Mouse (Mus musculus): ENCODE measurements around the gene Myt1l. TPM values are rescaled to one million over a fixed set of nuclear protein-coding genes. Genes with fewer than 3 reads are reported as not detected.

Gene Myt1l
- 100 to 1,000 TPM; 267 to 283 TPM for total RNA-seq (2021)

- peak; percentile 34 for DNase-seq
- intact Hi-C loops (cut with DNase I): loop anchor here (10.0 kb wide), 1 partner anchor 173 kb away; no protein-coding TSS in a partner anchor
Measured at GRCm38 (mm10) chr12:29528031-29528771, at the start of gene Myt1l. Gene Myt1l (plus strand): TSS chr12:29528384.

GRCm38 (mm10) chr12:29486424-29487035, 41.7 kb upstream of the Myt1l start:
- no peak for DNase-seq
- intact Hi-C loops (cut with DNase I): no loop called here

GRCm38 (mm10) chr12:29526236-29526644, 1.9 kb upstream of the Myt1l start:
- intact Hi-C loops (cut with DNase I): loop anchor here (10.0 kb wide), 1 partner anchor 171 kb away; no protein-coding TSS in a partner anchor
- DNase-seq: peak; percentile 55

GRCm38 (mm10) chr12:29527048-29527761, 979 bp upstream of the Myt1l start:
- intact Hi-C loops (cut with DNase I): loop anchor here (10.0 kb wide), 1 partner anchor 172 kb away; no protein-coding TSS in a partner anchor
- peak; percentile 79 for DNase-seq

GRCm38 (mm10) chr12:29530241-29530725, 2.1 kb downstream of the Myt1l start:
- DNase-seq: peak; percentile 45
- intact Hi-C loops (cut with DNase I): loop anchor here (10.0 kb wide), 3 partner anchors 245 to 825 kb away; no protein-coding TSS in a partner anchor

GRCm38 (mm10) chr12:29530823-29531222, 2.6 kb downstream of the Myt1l start:
- DNase-seq: no peak
- intact Hi-C loops (cut with DNase I): loop anchor here (10.0 kb wide), 3 partner anchors 246 to 826 kb away; no protein-coding TSS in a partner anchor

- intact Hi-C loops (cut with DNase I): loop anchor here (10.0 kb wide), 3 partner anchors 248 to 828 kb away; no protein-coding TSS in a partner anchor
Measured at GRCm38 (mm10) chr12:29533071-29533876, 5.1 kb downstream of the Myt1l start.

GRCm38 (mm10) chr12:29534326-29534725, 6.1 kb downstream of the Myt1l start:
- intact Hi-C loops (cut with DNase I): loop anchor here (10.0 kb wide), 3 partner anchors 250 to 830 kb away; no protein-coding TSS in a partner anchor
- DNase-seq: no peak

More at GRCm38 (mm10) chr12:29533071-29533876, 5.1 kb downstream of the Myt1l start:
- peak; percentile 33 for DNase-seq

GRCm38 (mm10) chr12:29534761-29535300, 6.6 kb downstream of the Myt1l start:
- intact Hi-C loops (cut with DNase I): loop anchor here (10.0 kb wide), 3 partner anchors 250 to 830 kb away; no protein-coding TSS in a partner anchor
- peak; percentile 39 for DNase-seq

GRCm38 (mm10) chr12:29537916-29538315, 9.7 kb downstream of the Myt1l start:
- intact Hi-C loops (cut with DNase I): loop anchor here (10.0 kb wide), 3 partner anchors 253 to 833 kb away; no protein-coding TSS in a partner anchor
- DNase-seq: peak; percentile 59

GRCm38 (mm10) chr12:29538456-29538855, 10.3 kb downstream of the Myt1l start:
- intact Hi-C loops (cut with DNase I): loop anchor here (10.0 kb wide), 3 partner anchors 254 to 834 kb away; no protein-coding TSS in a partner anchor
- no peak for DNase-seq

- no peak for DNase-seq
- intact Hi-C loops (cut with DNase I): loop anchor here (10.0 kb wide), 3 partner anchors 254 to 834 kb away; no protein-coding TSS in a partner anchor
Measured at GRCm38 (mm10) chr12:29539106-29539505, 10.9 kb downstream of the Myt1l start.

GRCm38 (mm10) chr12:29540741-29541140, 12.6 kb downstream of the Myt1l start:
- DNase-seq: no peak
- intact Hi-C loops (cut with DNase I): no loop called here

- no peak for DNase-seq
- intact Hi-C loops (cut with DNase I): no loop called here
Measured at GRCm38 (mm10) chr12:29546073-29546472, 17.9 kb downstream of the Myt1l start.

GRCm38 (mm10) chr12:29547112-29547511, 18.9 kb downstream of the Myt1l start:
- intact Hi-C loops (cut with DNase I): no loop called here
- no peak for DNase-seq

- intact Hi-C loops (cut with DNase I): no loop called here
- peak; percentile 66 for DNase-seq
Measured at GRCm38 (mm10) chr12:29547755-29548154, 19.6 kb downstream of the Myt1l start.

GRCm38 (mm10) chr12:29553138-29553537, 25.0 kb downstream of the Myt1l start:
- no peak for DNase-seq
- intact Hi-C loops (cut with DNase I): no loop called here

- intact Hi-C loops (cut with DNase I): no loop called here
- no peak for DNase-seq
Measured at GRCm38 (mm10) chr12:29555718-29556117, 27.5 kb downstream of the Myt1l start.

- intact Hi-C loops (cut with DNase I): no loop called here
- DNase-seq: no peak
Measured at GRCm38 (mm10) chr12:29556408-29556807, 28.2 kb downstream of the Myt1l start.

Measured in left cerebral cortex, postnatal 4 days (tissue).